Mouse (Mus musculus) testis, adult 2 months (tissue): ENCODE data around the gene Adcy9. TPM values are rescaled to one million over a fixed set of nuclear protein-coding genes. Genes with fewer than 3 reads are reported as not detected.

Experiments
- H3K27ac ChIP-seq: fragments of 200-500 bp; 2 replicates; pipeline ENCODE4 v1.5.1; 2012; ENCODE audit warnings: low read depth, low read length; ENCODE audit not compliant: control insufficient read depth, insufficient read depth
- H3K27me3 ChIP-seq: fragments of 200-500 bp; 2 replicates; pipeline ENCODE4 v1.6.1; 2012; ENCODE audit warnings: mild to moderate bottlenecking, low read length, moderate library complexity; ENCODE audit not compliant: control insufficient read depth, insufficient read depth
- H3K36me3 ChIP-seq: fragments of 200-500 bp; 2 replicates; pipeline ENCODE4 v1.6.1; 2012; ENCODE audit warnings: mild to moderate bottlenecking, low read length; ENCODE audit not compliant: control insufficient read depth, insufficient read depth
- H3K4me1 ChIP-seq: fragments of 200-500 bp; 2 replicates; pipeline ENCODE4 v1.6.1; 2012; ENCODE audit warnings: low read length; ENCODE audit not compliant: control insufficient read depth, insufficient read depth
- H3K4me3 ChIP-seq: fragments of 200-500 bp; 2 replicates; pipeline ENCODE4 v1.5.1; 2012; ENCODE audit warnings: low read depth, mild to moderate bottlenecking, low read length, moderate library complexity, mixed read lengths; ENCODE audit not compliant: control insufficient read depth
- CTCF ChIP-seq: fragments of 200-500 bp; IDR thresholded peaks from 2 replicates; pipeline ENCODE4 v1.5.1; 2012; ENCODE audit warnings: low read depth, mild to moderate bottlenecking, inconsistent platforms, low read length, moderate library complexity; ENCODE audit not compliant: control insufficient read depth, insufficient read depth, insufficient replicate concordance
- POLR2A ChIP-seq: fragments of 200-500 bp; IDR thresholded peaks from 2 replicates; pipeline ENCODE4 v1.6.1; 2012; ENCODE audit warnings: low read depth, mild to moderate bottlenecking, inconsistent platforms, low read length, moderate library complexity; ENCODE audit not compliant: control insufficient read depth
- polyA plus RNA-seq: library from polyadenylated mRNA; depleted of rRNA; stranded (reverse); fragments of >200 nt; gene quantifications from 2 replicates; pipeline ENCODE4 v1.2.3, GENCODE M21; 2012

Adcy9 gene
- polyA plus RNA-seq, 1 experiment = 3.4 TPM

- no peak overlapping the region for H3K27ac ChIP-seq
- no peaks in the 10 kb centered on the region for H3K4me1 ChIP-seq
- H3K27me3 ChIP-seq = no peaks in the 10 kb centered on the region
- H3K4me3 ChIP-seq = no peak overlapping the region
- TF ChIP-seq POLR2A = no peak
- no peaks in the 10 kb centered on the region for H3K36me3 ChIP-seq
Observed at GRCm38 (mm10) chr16:4279601-4280000, 140.7 kb downstream of the Adcy9 start.

DNA sequence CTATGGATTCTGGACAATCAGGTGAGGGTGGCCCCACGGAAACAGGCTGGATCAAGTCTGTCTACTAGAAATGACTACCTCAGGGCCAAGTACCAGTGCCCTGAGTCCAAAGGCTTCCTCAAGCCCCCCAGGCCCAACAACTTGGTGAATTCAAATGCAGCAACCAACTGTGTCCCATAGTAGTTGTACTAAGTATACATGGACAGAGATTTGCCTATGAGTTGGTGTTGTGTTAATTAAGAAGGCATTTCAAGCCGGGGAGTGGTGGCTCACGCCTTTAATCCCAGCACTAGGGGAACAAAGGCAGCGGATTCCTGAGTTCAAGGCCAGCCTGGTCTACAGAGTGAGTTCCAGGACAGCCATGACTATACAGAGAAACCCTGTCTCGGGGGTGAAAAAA lies 143.7 kb downstream of the Adcy9 start:
- no peak overlapping the region for H3K27ac ChIP-seq
- H3K36me3 ChIP-seq = no peaks in the 10 kb centered on the region
- H3K4me3 ChIP-seq = no peak overlapping the region
- TF ChIP-seq POLR2A (no peak), CTCF (no peak)
- no peaks in the 10 kb centered on the region for H3K27me3 ChIP-seq
- no peaks in the 10 kb centered on the region for H3K4me1 ChIP-seq

GRCm38 (mm10) chr16:4276151-4276550 lies 144.1 kb downstream of the Adcy9 start:
- no peak for TF ChIP-seq POLR2A
- no peak for TF ChIP-seq CTCF

GRCm38 (mm10) chr16:4273702-4274476 lies 146.4 kb downstream of the Adcy9 start:
- H3K27ac ChIP-seq = no peak overlapping the region
- TF ChIP-seq CTCF (no peak), POLR2A (no peak)
- H3K27me3 ChIP-seq = no peaks in the 10 kb centered on the region
- H3K4me3 ChIP-seq = no peak overlapping the region
- H3K36me3 ChIP-seq = no peaks in the 10 kb centered on the region
- H3K4me1 ChIP-seq = peaks cover under 1% of the 10 kb centered on the region; the same call in 1 of the 2 replicates

More at GRCm38 (mm10) chr16:4276151-4276550, 144.1 kb downstream of the Adcy9 start:
- no peaks in the 10 kb centered on the region for H3K4me1 ChIP-seq
- no peaks in the 10 kb centered on the region for H3K36me3 ChIP-seq
- H3K27me3 ChIP-seq = no peaks in the 10 kb centered on the region
- no peak overlapping the region for H3K4me3 ChIP-seq
- H3K27ac ChIP-seq = no peak overlapping the region

- H3K27ac ChIP-seq = no peak overlapping the region
- H3K36me3 ChIP-seq = no peaks in the 10 kb centered on the region
- H3K27me3 ChIP-seq = no peaks in the 10 kb centered on the region
- no peak overlapping the region for H3K4me3 ChIP-seq
- peaks cover 11% of the 10 kb centered on the region for H3K4me1 ChIP-seq
- TF ChIP-seq POLR2A = no peak
- no peak for TF ChIP-seq CTCF
Observed at GRCm38 (mm10) chr16:4272254-4272653, 148.0 kb downstream of the Adcy9 start.

DNA sequence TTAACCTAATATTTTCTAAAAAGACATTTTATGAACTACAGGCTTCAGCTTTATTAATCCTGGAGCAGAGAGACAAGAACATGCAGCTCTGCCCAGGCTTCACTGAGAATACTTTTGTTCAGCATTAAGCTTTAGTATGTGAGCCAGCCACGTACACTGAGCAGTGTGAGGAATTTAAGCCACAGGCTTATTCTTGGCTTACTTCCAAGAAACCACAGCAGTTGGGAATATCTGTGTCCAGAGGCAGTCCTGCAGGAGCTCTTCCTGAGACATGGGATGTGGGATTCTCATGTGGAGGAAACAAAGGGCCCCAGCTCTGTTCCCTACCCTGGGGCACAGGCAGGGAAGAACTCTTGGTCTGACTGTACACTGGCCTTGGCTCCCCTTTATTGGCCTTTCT lies 149.4 kb downstream of the Adcy9 start:
- peaks cover 12% of the 10 kb centered on the region for H3K4me1 ChIP-seq
- H3K27ac ChIP-seq = no peak overlapping the region
- no peaks in the 10 kb centered on the region for H3K36me3 ChIP-seq
- no peak overlapping the region for H3K4me3 ChIP-seq
- H3K27me3 ChIP-seq = no peaks in the 10 kb centered on the region
- TF ChIP-seq POLR2A (no peak), CTCF (no peak)

DNA sequence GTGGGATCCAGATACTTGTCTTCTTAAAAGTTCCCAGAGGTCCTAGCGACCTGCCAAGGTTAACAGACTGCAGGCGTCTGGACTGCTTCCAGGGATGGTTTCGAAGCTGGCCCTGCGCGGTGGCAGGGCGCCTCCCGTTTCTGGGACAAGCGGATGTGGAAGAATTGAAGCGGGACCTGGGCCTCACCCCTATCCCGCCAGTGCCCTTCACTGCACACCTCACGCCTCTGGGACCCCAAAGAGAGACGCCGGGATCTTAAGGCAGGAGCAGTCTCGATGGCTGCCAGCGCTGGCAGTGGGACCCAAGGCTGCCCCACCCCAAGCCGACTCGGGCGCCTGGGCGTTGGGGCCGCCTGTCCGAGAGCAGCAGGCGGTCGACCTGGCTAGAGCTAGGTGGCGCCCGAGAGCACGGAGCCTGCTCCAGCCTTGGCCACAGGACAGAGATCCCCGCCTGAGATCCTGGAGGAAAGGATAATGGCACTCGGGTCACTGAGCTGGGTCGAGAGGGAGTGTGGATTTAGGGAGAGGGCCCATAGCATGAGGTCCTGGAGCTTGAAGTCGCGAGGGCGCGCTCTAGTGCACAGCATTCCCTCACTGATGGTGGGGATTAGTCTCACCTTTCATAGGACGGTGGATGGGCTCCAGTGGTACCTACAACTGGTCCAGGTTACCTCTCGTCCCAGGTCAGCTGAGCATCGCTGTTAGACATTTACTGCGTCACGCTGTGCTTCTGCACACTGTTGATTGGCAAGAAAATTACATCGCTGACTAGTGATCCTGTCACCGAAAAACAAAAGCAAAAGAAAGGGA lies 152.2 kb downstream of the Adcy9 start:
- H3K4me3 ChIP-seq = peak overlapping the region; percentile 82
- H3K36me3 ChIP-seq = no peaks in the 10 kb centered on the region
- H3K27ac ChIP-seq = no peak overlapping the region
- H3K27me3 ChIP-seq = no peaks in the 10 kb centered on the region
- peaks cover 12% of the 10 kb centered on the region for H3K4me1 ChIP-seq
- TF ChIP-seq CTCF (peak; percentile 85), POLR2A (no peak)
